Mouse (Mus musculus): ENCODE data around the gene Ptprd.

- TF ChIP-seq CTCF (IDR thresholded peaks at IDR 0.05; ENCODE audit: low read depth, low read length) (no peak), POLR2AphosphoS5 (IDR thresholded peaks at IDR 0.05; ENCODE audit: insufficient replicate concordance, low read depth, low read length) (no peak), TAL1 (conservative IDR thresholded peaks at IDR 0.05; ENCODE audit: low read depth, low read length) (no peak), GATA1 (IDR thresholded peaks at IDR 0.05; ENCODE audit: borderline replicate concordance, low read length) (no peak), GATA2 (IDR thresholded peaks at IDR 0.05; ENCODE audit: borderline replicate concordance, low read depth, low read length) (no peak)
These were observed 1895.8 kb downstream of the Ptprd start for GRCm38 (mm10) chr4:76315977-76316376.

All from G1E (cell line).